ENCODE assay signal across 17 mouse cellular contexts in the genomic region with DNA sequence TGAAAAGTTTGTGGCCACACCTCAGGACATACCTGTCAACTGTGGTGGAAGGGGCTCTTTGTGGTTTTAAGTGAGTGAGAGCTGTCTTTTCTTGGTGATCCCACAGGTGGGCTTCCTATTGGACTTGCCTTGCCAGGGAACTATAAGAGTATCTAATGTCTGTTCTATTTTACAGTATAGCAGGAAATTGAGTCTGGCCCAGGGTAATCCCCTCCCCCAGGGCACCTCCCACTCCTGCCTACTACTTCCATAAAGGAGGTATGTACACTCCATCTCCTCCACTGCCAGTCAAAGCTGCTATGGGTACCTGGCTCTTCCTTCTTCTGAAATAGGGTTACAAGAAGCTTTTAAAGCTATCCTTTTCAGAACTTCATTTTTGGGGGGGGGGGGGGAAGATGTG. TPM values are rescaled to one million over a fixed set of nuclear protein-coding genes. Genes with fewer than 3 reads are reported as not detected.
DNase-seq lines count a peak whose midpoint lies in the region; ATAC-seq and TF ChIP-seq lines count a peak whose summit lies in the region.
"Had no signal": no experiment of that assay in that cellular context is flagged by ENCODE, and none has a peak within 500 bp of the region (broad histone marks: within the 10 kb centered on the region; RNA-seq: fewer than 3 reads in every experiment).

No protein-coding gene starts in this region.

- no peak for ATAC-seq in hindbrain, postnatal 0 days
- no peak for ATAC-seq in hindbrain, embryonic 11.5 days (ENCODE audit: low FRiP score)
- ATAC-seq in limb, embryonic 12.5 days (ENCODE audit: insufficient number of reproducible peaks, insufficient read depth, low FRiP score, low TSS enrichment, low read depth) = no peak
- ATAC-seq: forebrain, embryonic 15.5 days; intestine, embryonic 15.5 days; liver, embryonic 12.5 days had no signal

- no peaks in the 10 kb centered on the region for H3K36me3 ChIP-seq in hindbrain, postnatal 0 days (ENCODE audit: insufficient read depth, low read length)
- H3K36me3 ChIP-seq in hindbrain, embryonic 11.5 days (ENCODE audit: control insufficient read depth, insufficient read depth, low read length) = no peaks in the 10 kb centered on the region
- H3K36me3 ChIP-seq in embryonic facial prominence, embryonic 10.5 days (replicated peaks) = no peaks in the 10 kb centered on the region
- H3K36me3 ChIP-seq in limb, embryonic 12.5 days = no peaks in the 10 kb centered on the region
- H3K36me3 ChIP-seq: forebrain, embryonic 15.5 days; intestine, embryonic 15.5 days had no signal

- no peak overlapping the region for H3K4me3 ChIP-seq in hindbrain, postnatal 0 days (ENCODE audit: low read length)
- no peak overlapping the region for H3K4me3 ChIP-seq in hindbrain, embryonic 11.5 days (ENCODE audit: low read depth, low read length)
- no peak overlapping the region for H3K4me3 ChIP-seq in embryonic facial prominence, embryonic 10.5 days
- no peak overlapping the region for H3K4me3 ChIP-seq in limb, embryonic 12.5 days (replicated peaks)
- no peak overlapping the region for H3K4me3 ChIP-seq in lung, adult 2 months (replicated peaks; ENCODE audit: extremely low read depth, low read depth, low read length)
- H3K4me3 ChIP-seq: forebrain, embryonic 15.5 days; heart, adult 2 months; intestine, embryonic 15.5 days; liver, embryonic 12.5 days had no signal

- no peak for TF ChIP-seq POLR2A in lung, adult 2 months (IDR thresholded peaks at IDR 0.05; ENCODE audit: borderline replicate concordance, extremely low read depth, low read depth, low read length)

- no peaks in the 10 kb centered on the region for H3K9me3 ChIP-seq in hindbrain, postnatal 0 days (ENCODE audit: low read length)
- no peaks in the 10 kb centered on the region for H3K9me3 ChIP-seq in hindbrain, embryonic 11.5 days (ENCODE audit: control insufficient read depth, low read length)
- no peaks in the 10 kb centered on the region for H3K9me3 ChIP-seq in embryonic facial prominence, embryonic 10.5 days
- H3K9me3 ChIP-seq in limb, embryonic 12.5 days = no peaks in the 10 kb centered on the region
- H3K9me3 ChIP-seq: forebrain, embryonic 15.5 days; intestine, embryonic 15.5 days; liver, embryonic 12.5 days had no signal

- H3K4me2 ChIP-seq in hindbrain, postnatal 0 days (ENCODE audit: low read depth, low read length) = no peak overlapping the region
- H3K4me2 ChIP-seq in hindbrain, embryonic 11.5 days (replicated peaks; ENCODE audit: low read depth, low read length) = no peak overlapping the region
- no peak overlapping the region for H3K4me2 ChIP-seq in limb, embryonic 12.5 days
- H3K4me2 ChIP-seq: forebrain, embryonic 15.5 days; intestine, embryonic 15.5 days; liver, embryonic 12.5 days had no signal

- no peak for DNase-seq in hindbrain, postnatal 0 days (ENCODE audit: low spot score)
- DNase-seq in hindbrain, embryonic 11.5 days (ENCODE audit: low spot score) = no peak
- DNase-seq in CD4-positive, CD25-positive, alpha-beta regulatory T cell, adult 2 months (ENCODE audit: low read depth, low spot score) = peak; percentile 57
- no peak for DNase-seq in embryonic facial prominence, embryonic 10.5 days (ENCODE audit: low spot score)
- DNase-seq in embryo, embryonic 10 days (ENCODE audit: low spot score) = no peak
- no peak for DNase-seq in cerebellum, postnatal 25 days
- no peak for DNase-seq in lung, adult 2 months
- DNase-seq: cerebellum, postnatal 14 days; heart, adult 2 months; lung, postnatal 10 days; right cerebral cortex, adult 18-20 months; thymus, postnatal 14 days had no signal

- H3K27ac ChIP-seq in hindbrain, postnatal 0 days = peak overlapping the region; percentile 81
- H3K27ac ChIP-seq in hindbrain, embryonic 11.5 days (ENCODE audit: low read depth, low read length) = no peak overlapping the region
- H3K27ac ChIP-seq in embryonic facial prominence, embryonic 10.5 days (replicated peaks) = peak overlapping the region; percentile 88
- H3K27ac ChIP-seq in limb, embryonic 12.5 days = peak overlapping the region; percentile 97
- H3K27ac ChIP-seq: heart, adult 2 months; intestine, embryonic 15.5 days; liver, embryonic 12.5 days; stomach, postnatal 0 days had no signal

- peaks cover 53% of the 10 kb centered on the region for H3K4me1 ChIP-seq in hindbrain, postnatal 0 days (ENCODE audit: insufficient read depth, low read length)
- peaks cover 8% of the 10 kb centered on the region for H3K4me1 ChIP-seq in hindbrain, embryonic 11.5 days (replicated peaks; ENCODE audit: control insufficient read depth, insufficient read depth, low read length)
- H3K4me1 ChIP-seq in embryonic facial prominence, embryonic 10.5 days = peaks cover 71% of the 10 kb centered on the region
- H3K4me1 ChIP-seq in limb, embryonic 12.5 days (replicated peaks) = peaks cover 99% of the 10 kb centered on the region
- H3K4me1 ChIP-seq in lung, adult 2 months (ENCODE audit: control insufficient read depth, insufficient read depth, low read length) = no peaks in the 10 kb centered on the region

- no peaks in the 10 kb centered on the region for H3K27me3 ChIP-seq in hindbrain, postnatal 0 days (ENCODE audit: insufficient read depth, low read length)
- no peaks in the 10 kb centered on the region for H3K27me3 ChIP-seq in hindbrain, embryonic 11.5 days (ENCODE audit: control insufficient read depth, insufficient read depth, low read length)
- H3K27me3 ChIP-seq in embryonic facial prominence, embryonic 10.5 days (replicated peaks; ENCODE audit: low read depth, poor library complexity, severe bottlenecking) = no peaks in the 10 kb centered on the region
- H3K27me3 ChIP-seq in limb, embryonic 12.5 days = no peaks in the 10 kb centered on the region
- H3K27me3 ChIP-seq: forebrain, embryonic 15.5 days; intestine, embryonic 15.5 days; liver, embryonic 12.5 days had no signal

- no peak for TF ChIP-seq CTCF in hindbrain, postnatal 0 days (IDR thresholded peaks at IDR 0.05; ENCODE audit: low read depth)
- no peak for TF ChIP-seq CTCF in lung, adult 2 months (IDR thresholded peaks at IDR 0.05; ENCODE audit: insufficient read depth, low read length)

- no peak overlapping the region for H3K9ac ChIP-seq in hindbrain, postnatal 0 days (replicated peaks; ENCODE audit: low read length)
- no peak overlapping the region for H3K9ac ChIP-seq in hindbrain, embryonic 11.5 days (ENCODE audit: low read depth, low read length)
- H3K9ac ChIP-seq in limb, embryonic 12.5 days (replicated peaks) = no peak overlapping the region
- H3K9ac ChIP-seq: forebrain, embryonic 15.5 days; intestine, embryonic 15.5 days; liver, embryonic 12.5 days had no signal

RNA-seq across cellular contexts. Expression of a gene that starts 14.1 kb away (rescaled TPM):
- total RNA-seq in hindbrain, postnatal 0 days (2014; rRNA removed) = 214 and 230 TPM in 2 replicates
- polyA plus RNA-seq in hindbrain, postnatal 0 days (2015; fragmentation: Nextera tagmentation; extraction: Ambion mirVana) = 94.2 and 103 TPM in 2 replicates
- 25.6 and 26.5 TPM in 2 replicates for polyA plus RNA-seq in hindbrain, embryonic 11.5 days (2014; fragmentation: Nextera tagmentation; extraction: Ambion mirVana)
- 36.0 and 42.0 TPM in 2 replicates for polyA plus RNA-seq in embryonic facial prominence, embryonic 10.5 days (2016; fragmentation: Nextera tagmentation; extraction: Ambion mirVana)
- polyA plus RNA-seq in limb, embryonic 12.5 days (2016; fragmentation: Nextera tagmentation; extraction: Ambion mirVana) = 85.5 and 96.5 TPM in 2 replicates
- 28.4 and 29.6 TPM in 2 replicates for polyA plus RNA-seq in lung, adult 2 months (2012; rRNA removed)

RNA-seq across cellular contexts. Expression of a gene that starts 56.7 kb away (rescaled TPM):
- total RNA-seq in hindbrain, postnatal 0 days (2014; rRNA removed) = 4.1 and 5.1 TPM in 2 replicates
- polyA plus RNA-seq in hindbrain, postnatal 0 days (2015; fragmentation: Nextera tagmentation; extraction: Ambion mirVana) = 0.81 and 0.84 TPM in 2 replicates
- polyA plus RNA-seq in hindbrain, embryonic 11.5 days (2014; fragmentation: Nextera tagmentation; extraction: Ambion mirVana) = 0.17 and 0.18 TPM in 2 replicates
- 0.08 TPM in 1 of 2 replicates, not detected in the other for polyA plus RNA-seq in embryonic facial prominence, embryonic 10.5 days (2016; fragmentation: Nextera tagmentation; extraction: Ambion mirVana)
- 0.18 TPM in 1 of 2 replicates, not detected in the other for polyA plus RNA-seq in limb, embryonic 12.5 days (2016; fragmentation: Nextera tagmentation; extraction: Ambion mirVana)
- polyA plus RNA-seq in lung, adult 2 months (2012; rRNA removed) = 5.9 and 7.6 TPM in 2 replicates
